Mouse (Mus musculus) layer of hippocampus, adult 18-20 months (tissue): ENCODE measurements around the gene Mrpl41. TPM values are rescaled to one million over a fixed set of nuclear protein-coding genes. Genes with fewer than 3 reads are reported as not detected.

Experiments used
- DNase-seq, 2 experiments: peaks; one replicate each; pipeline ENCODE4 v3.0.0; 2022; ENCODE audit warnings: low spot score in 2 of 2
- microRNA-seq, 2 experiments: library from miRNA; unstranded; fragments of <30 nt; microRNA quantifications; one replicate each; pipeline ENCODE4 v1.2.0; 2021
- total RNA-seq, 2 experiments: library from RNA; stranded (reverse); gene quantifications; 2 replicates each; pipeline ENCODE4 v1.2.3; 2021

The Mrpl41 gene
- total RNA-seq, 2 experiments from 2014 or later, result 88.0 to 88.2 TPM

GRCm38 (mm10) chr2:24942092-24942491 is 32.8 kb downstream of the Mrpl41 start:
- DNase-seq, result no peak

- DNase-seq, result peak; percentile 81 to 83
Observed at GRCm38 (mm10) chr2:24935057-24935796, 39.7 kb downstream of the Mrpl41 start, which contains the start of gene Arrdc1. Gene Arrdc1, minus strand, starts transcription at chr2:24935252.

GRCm38 (mm10) chr2:24934441-24934963 is 40.4 kb downstream of the Mrpl41 start:
- no peak for DNase-seq

GRCm38 (mm10) chr2:24929593-24929992 is 45.3 kb downstream of the Mrpl41 start:
- no peak for DNase-seq

GRCm38 (mm10) chr2:24929119-24929518 is 45.8 kb downstream of the Mrpl41 start:
- no peak for DNase-seq

- DNase-seq, result no peak
Observed at GRCm38 (mm10) chr2:24927810-24928479, 47.0 kb downstream of the Mrpl41 start.

GRCm38 (mm10) chr2:24926965-24927358 is 47.9 kb downstream of the Mrpl41 start:
- DNase-seq, result no peak

GRCm38 (mm10) chr2:24926345-24926964 is 48.4 kb downstream of the Mrpl41 start:
- no peak for DNase-seq

GRCm38 (mm10) chr2:24925284-24925683 is 49.6 kb downstream of the Mrpl41 start:
- DNase-seq, result no peak

Small RNA genes lying within 50 kb of the gene (microRNA-seq; reads per million reads assigned to microRNA genes)
- 0 reads per million in 2 experiments for gene Gm22875

Other genes starting within 250 kb of the Mrpl41 start
- gene Cacna1b, start 211.9 kb downstream of the Mrpl41 start, total RNA-seq, result 10 to 100 TPM; 71.1 to 71.2 TPM
- gene Ehmt1, start 55.5 kb downstream of the Mrpl41 start, total RNA-seq, result 10 to 100 TPM; 53.3 to 58.8 TPM
- gene Arrdc1, start 39.8 kb downstream of the Mrpl41 start, total RNA-seq, result 10 to 100 TPM; 11.2 to 11.3 TPM
- 10 to 100 TPM; 36.4 to 39.1 TPM for gene Zmynd19, start 25.3 kb downstream of the Mrpl41 start, total RNA-seq
- 10 to 100 TPM; 34.1 to 34.2 TPM for gene Dph7, start 12.7 kb downstream of the Mrpl41 start, total RNA-seq
- 10 to 100 TPM; 29.7 to 32.4 TPM for gene Pnpla7, start 935 bp upstream of the Mrpl41 start, total RNA-seq
- gene Nsmf, start 79.3 kb upstream of the Mrpl41 start, total RNA-seq, result 100 to 1,000 TPM; 950 to 953 TPM
- not detected for gene Entpd8, start 105.2 kb upstream of the Mrpl41 start, total RNA-seq
- not detected for gene Noxa1, start 120.1 kb upstream of the Mrpl41 start, total RNA-seq
- gene Nrarp, start 205.7 kb upstream of the Mrpl41 start, total RNA-seq, result 10 to 100 TPM; 19.5 to 21.0 TPM
- 1 to 10 TPM; 1.9 to 2.3 TPM for gene Tor4a, start 221.8 kb upstream of the Mrpl41 start, total RNA-seq
- gene Nelfb, start 236.4 kb upstream of the Mrpl41 start, total RNA-seq, result 10 to 100 TPM; 56.7 to 60.0 TPM
- gene Stpg3, start 239.5 kb upstream of the Mrpl41 start, total RNA-seq, result under 1 TPM; 0.18 to 0.25 TPM
- gene Fam166a, start 243.6 kb upstream of the Mrpl41 start, total RNA-seq, result under 1 TPM in 1 of 2 experiments, not detected in 1; 0.69 TPM
- 100 to 1,000 TPM; 277 to 310 TPM for gene Tubb4b, start 249.6 kb upstream of the Mrpl41 start, total RNA-seq